Mouse (Mus musculus) forebrain, postnatal 0 days (tissue): ENCODE measurements around the gene Fmo2. TPM values are rescaled to one million over a fixed set of nuclear protein-coding genes. Genes with fewer than 3 reads are reported as not detected.
A peak's percentile ranks its signal among the peaks of the same experiment; 100 is the strongest.

Source experiments
- ATAC-seq: fragments of 200-750 bp; cut with Nextera tagmentation; 2 replicates; pipeline ENCODE4 v1.8.0; 2017; ENCODE audit warnings: mild to moderate bottlenecking, moderate library complexity
- DNase-seq: peaks from one replicate; pipeline ENCODE4 v3.0.0-alpha.2; 2015
- H3K27ac ChIP-seq: fragments of 300-500 bp; sonication (generic); 2 replicates; pipeline ENCODE4 v1.5.1; 2014; ENCODE audit warnings: low read depth, mild to moderate bottlenecking, antibody characterized with exemption, low read length, moderate library complexity, mixed read lengths
- H3K27me3 ChIP-seq: fragments of 300-500 bp; sonication (generic); 2 replicates; pipeline ENCODE4 v1.6.1; 2014; ENCODE audit warnings: mild to moderate bottlenecking, low read length, mixed read lengths; ENCODE audit not compliant: insufficient read depth
- H3K36me3 ChIP-seq: fragments of 300-500 bp; sonication (generic); 2 replicates; pipeline ENCODE4 v1.6.1; 2014; ENCODE audit warnings: mild to moderate bottlenecking, moderate library complexity; ENCODE audit not compliant: insufficient read depth
- H3K4me1 ChIP-seq: fragments of 300-500 bp; sonication (generic); 2 replicates; pipeline ENCODE4 v1.6.1; 2014; ENCODE audit warnings: antibody characterized with exemption; ENCODE audit not compliant: insufficient read depth
- H3K4me2 ChIP-seq: fragments of 300-500 bp; sonication (generic); 2 replicates; pipeline ENCODE4 v1.6.1; 2014; ENCODE audit warnings: low read depth, mild to moderate bottlenecking, moderate library complexity
- H3K4me3 ChIP-seq: fragments of 300-500 bp; sonication (generic); 2 replicates; pipeline ENCODE4 v1.5.1; 2014; ENCODE audit warnings: low read depth, low read length, mixed read lengths
- H3K9ac ChIP-seq: fragments of 300-500 bp; sonication (generic); 2 replicates; pipeline ENCODE4 v1.6.1; 2014; ENCODE audit warnings: mild to moderate bottlenecking
- H3K9me3 ChIP-seq: fragments of 300-500 bp; sonication (generic); 2 replicates; pipeline ENCODE4 v1.6.1; 2016; ENCODE audit warnings: low read length
- CTCF ChIP-seq: sonication (generic); IDR thresholded peaks from 2 replicates; pipeline ENCODE4 v1.5.1; 2016; ENCODE audit warnings: antibody characterized with exemption, control low read depth, low read depth
- WGBS: fragments of 180-500 bp; shearing (Covaris S2); extraction: QIAGEN DNeasy Blood & Tissue Kit; methylation state at CpG from one replicate; pipeline ENCODE4 v1.1.7; 2014; 5-methylcytosine and 5-hydroxymethylcytosine counted together
- polyA plus RNA-seq: library from polyadenylated mRNA; unstranded; fragments of >200 nt; fragmentation: Nextera tagmentation; extraction: Ambion mirVana; gene quantifications from 2 replicates; pipeline ENCODE4 v1.2.1, GENCODE M21; 2015
- total RNA-seq: library from RNA; depleted of rRNA; stranded (reverse); fragments of >200 nt; gene quantifications from 2 replicates; pipeline ENCODE4 v1.2.3, GENCODE M21; 2014

Gene Fmo2
- total and polyA plus RNA-seq, 2 experiments from 2014 or later, result 0.50 to 0.81 TPM

DNA sequence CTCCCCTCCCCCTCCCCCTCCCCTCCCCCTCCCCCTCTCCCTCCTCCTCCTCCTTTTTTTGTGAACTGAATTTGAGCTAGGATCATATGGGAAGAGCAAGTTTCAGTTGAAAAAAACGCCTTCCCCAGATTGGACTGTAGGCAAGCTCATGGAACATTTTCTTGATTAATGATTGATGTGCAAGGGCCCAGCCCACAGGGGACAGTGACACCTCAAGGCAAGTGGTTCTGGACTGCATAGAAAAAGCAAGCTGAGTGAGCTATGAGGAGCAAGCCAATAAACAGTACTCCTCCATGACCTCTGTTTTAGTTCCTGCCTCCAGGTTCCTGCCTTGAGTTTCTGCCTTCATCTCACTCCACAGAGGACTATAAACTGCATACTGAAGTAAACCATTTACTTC is 26.6 kb upstream of the Fmo2 start:
- Histone ChIP-seq H3K4me2 (no peak overlapping the region), H3K4me1 (no peaks in the 10 kb centered on the region), H3K4me3 (no peak overlapping the region), H3K36me3 (no peaks in the 10 kb centered on the region), H3K9ac (no peak overlapping the region), H3K27me3 (no peaks in the 10 kb centered on the region), H3K27ac (no peak overlapping the region), H3K9me3 (no peaks in the 10 kb centered on the region)
- no peak for ATAC-seq
- no peak for TF ChIP-seq CTCF
- no peak for DNase-seq
- 81% methylated on average over 1 of the region's 1 CpGs for WGBS

DNA sequence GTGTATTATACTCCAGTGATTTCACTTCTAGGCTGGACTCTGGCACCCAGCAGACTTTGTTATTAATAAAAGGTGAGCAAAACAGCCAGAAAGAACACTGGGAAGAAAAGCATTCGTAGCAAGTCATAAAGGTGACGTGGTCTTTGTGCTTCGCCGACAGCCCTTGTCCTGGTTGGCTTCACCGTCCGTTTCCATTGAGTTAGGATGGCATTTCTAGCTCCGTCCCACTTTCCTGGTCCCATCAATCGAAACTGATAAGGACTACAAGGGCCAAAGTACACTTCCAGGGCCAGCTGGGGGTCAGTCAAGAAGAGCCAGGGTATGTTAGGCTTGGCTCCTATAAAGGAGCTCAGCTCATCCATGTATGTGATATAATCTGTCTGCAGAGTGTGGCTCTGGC is 18.1 kb upstream of the Fmo2 start:
- ATAC-seq, result no peak
- Histone ChIP-seq H3K4me2 (no peak overlapping the region), H3K9me3 (no peaks in the 10 kb centered on the region), H3K36me3 (no peaks in the 10 kb centered on the region), H3K27me3 (no peaks in the 10 kb centered on the region), H3K9ac (no peak overlapping the region), H3K4me1 (no peaks in the 10 kb centered on the region), H3K4me3 (no peak overlapping the region), H3K27ac (no peak overlapping the region)
- TF ChIP-seq CTCF, result no peak
- 82% methylated on average over 8 of the region's 8 CpGs for WGBS
- DNase-seq, result no peak

DNA sequence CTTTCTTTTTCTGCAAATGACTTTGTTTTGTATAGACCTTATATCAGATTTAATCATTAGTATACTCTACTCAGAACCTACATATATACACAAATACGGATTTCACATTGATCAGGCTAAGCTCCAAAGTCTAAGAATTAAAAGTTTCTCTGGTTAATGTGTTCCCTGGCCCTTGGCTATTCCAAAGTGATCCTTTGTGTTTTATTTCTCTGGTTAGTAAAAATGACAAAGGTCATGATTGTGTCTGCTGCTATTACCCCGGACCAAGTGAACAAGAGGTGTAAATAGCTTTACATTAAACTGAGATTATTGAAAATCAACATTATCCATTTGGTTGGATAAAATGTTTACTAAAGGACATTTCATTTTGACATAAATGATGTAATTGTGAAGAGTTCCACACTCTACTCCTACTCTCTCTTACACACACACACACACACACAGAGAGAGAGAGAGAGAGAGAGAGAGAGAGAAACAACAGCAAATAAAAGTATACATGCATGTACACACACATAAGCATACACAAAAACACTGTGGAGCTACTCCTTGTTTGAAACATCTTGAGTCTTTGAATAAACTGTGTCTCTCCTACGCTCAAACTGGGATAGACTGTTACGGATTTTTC is 16.5 kb upstream of the Fmo2 start:
- H3K36me3 ChIP-seq, result no peaks in the 10 kb centered on the region
- no peak overlapping the region for H3K4me2 ChIP-seq
- DNase-seq, result no peak
- TF ChIP-seq CTCF, result no peak
- no peaks in the 10 kb centered on the region for H3K4me1 ChIP-seq
- H3K9me3 ChIP-seq, result no peaks in the 10 kb centered on the region
- no peak overlapping the region for H3K27ac ChIP-seq
- H3K9ac ChIP-seq, result no peak overlapping the region
- ATAC-seq, result no peak
- H3K27me3 ChIP-seq, result no peaks in the 10 kb centered on the region
- WGBS, result 86% methylated on average over 4 of the region's 4 CpGs
- H3K4me3 ChIP-seq, result no peak overlapping the region

DNA sequence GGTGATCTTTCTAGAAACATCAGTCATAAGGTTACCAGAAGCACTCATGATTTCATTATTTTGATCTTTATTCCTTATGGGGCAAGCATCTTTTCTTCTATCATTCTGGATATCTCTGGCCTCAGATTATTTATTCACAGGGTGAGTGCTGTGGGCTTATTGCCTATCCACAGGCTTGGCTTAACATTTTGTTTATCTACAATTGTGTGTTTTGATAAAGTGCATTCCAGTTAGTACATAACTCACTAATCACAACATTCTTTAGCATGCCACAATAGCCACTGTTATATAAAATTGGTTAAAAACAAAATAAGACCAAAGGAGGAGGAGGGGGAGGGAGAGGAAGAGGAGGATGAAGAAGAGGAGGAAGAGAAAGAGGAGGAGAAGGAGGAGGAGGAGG is 13.6 kb upstream of the Fmo2 start:
- Histone ChIP-seq H3K4me1 (no peaks in the 10 kb centered on the region), H3K9me3 (no peaks in the 10 kb centered on the region), H3K4me2 (no peak overlapping the region), H3K36me3 (no peaks in the 10 kb centered on the region), H3K9ac (no peak overlapping the region), H3K4me3 (no peak overlapping the region), H3K27me3 (no peaks in the 10 kb centered on the region), H3K27ac (no peak overlapping the region)
- TF ChIP-seq CTCF, result no peak
- ATAC-seq (no peak), DNase-seq (no peak)

DNA sequence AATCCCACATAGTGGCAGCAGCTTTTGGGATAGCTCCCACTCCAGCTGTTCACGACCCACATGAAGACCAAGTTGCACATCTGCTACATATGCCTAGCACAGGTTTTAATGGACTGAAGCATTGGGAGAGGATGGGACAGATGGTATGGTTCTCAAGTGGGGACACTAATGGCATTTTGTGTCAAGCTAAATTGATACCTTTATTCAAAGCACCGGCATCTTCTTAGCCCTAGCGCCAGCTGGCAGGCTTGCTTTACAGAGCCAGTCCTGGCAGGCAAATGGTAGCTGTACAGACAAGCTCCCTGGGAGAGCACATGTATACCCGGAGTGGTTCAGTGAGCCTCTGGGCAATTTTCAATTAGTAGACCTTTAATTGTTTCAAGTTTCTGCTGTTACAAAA is 3.4 kb upstream of the Fmo2 start:
- Histone ChIP-seq H3K36me3 (no peaks in the 10 kb centered on the region), H3K4me2 (no peak overlapping the region), H3K4me1 (no peaks in the 10 kb centered on the region), H3K9me3 (no peaks in the 10 kb centered on the region), H3K9ac (no peak overlapping the region), H3K4me3 (no peak overlapping the region), H3K27me3 (no peaks in the 10 kb centered on the region), H3K27ac (no peak overlapping the region)
- WGBS, result 36% methylated on average over 4 of the region's 4 CpGs
- no peak for TF ChIP-seq CTCF
- ATAC-seq (no peak), DNase-seq (no peak)

DNA sequence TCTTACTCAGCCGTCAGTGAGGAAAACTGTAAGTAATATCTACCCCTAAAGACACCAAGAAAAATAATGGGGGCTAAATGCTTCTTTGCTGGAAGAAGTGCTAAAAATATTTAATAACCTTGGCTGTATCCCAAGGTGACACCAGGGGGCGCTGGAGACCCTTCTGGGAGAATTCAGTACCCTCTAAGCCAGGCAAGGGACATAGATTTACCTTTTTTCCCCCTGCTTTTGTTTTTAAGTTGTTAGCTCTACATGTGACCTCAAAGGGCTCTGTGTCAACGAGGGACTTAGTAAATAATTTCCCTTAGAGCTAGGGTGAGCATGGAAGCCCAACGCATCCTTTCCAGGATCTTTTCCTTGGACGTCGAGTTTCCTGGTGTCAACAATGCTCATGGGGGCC is 2.6 kb downstream of the Fmo2 start:
- Histone ChIP-seq H3K36me3 (no peaks in the 10 kb centered on the region), H3K9ac (no peak overlapping the region), H3K27ac (no peak overlapping the region), H3K9me3 (no peaks in the 10 kb centered on the region), H3K4me2 (no peak overlapping the region), H3K4me1 (no peaks in the 10 kb centered on the region), H3K27me3 (no peaks in the 10 kb centered on the region), H3K4me3 (no peak overlapping the region)
- peak; percentile 75 for TF ChIP-seq CTCF
- DNase-seq (peak; percentile 68), ATAC-seq (peak; percentile 34; the same call in 1 of the 2 replicates)
- WGBS, result 44% methylated on average over 6 of the region's 6 CpGs

DNA sequence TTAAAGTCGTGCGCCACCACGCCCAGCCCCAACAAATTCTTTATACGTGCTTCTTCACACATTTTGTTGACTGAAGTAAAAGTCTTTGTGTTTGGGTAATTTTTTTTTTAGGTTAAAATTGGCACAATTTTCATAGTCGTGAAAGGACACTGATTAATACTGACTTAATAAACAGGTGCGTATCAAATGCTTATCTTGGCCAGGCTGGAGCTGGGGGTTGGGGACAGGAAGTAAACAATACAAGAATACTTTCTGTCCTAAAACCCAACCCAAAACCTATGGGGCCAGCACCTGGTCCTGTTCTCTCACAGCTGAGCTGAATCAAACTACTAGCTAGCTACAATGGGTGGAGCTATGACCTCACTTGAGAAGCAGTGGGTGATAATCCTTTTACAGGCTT is 5.5 kb downstream of the Fmo2 start:
- H3K4me2 ChIP-seq, result no peak overlapping the region
- H3K27me3 ChIP-seq, result no peaks in the 10 kb centered on the region
- H3K36me3 ChIP-seq, result no peaks in the 10 kb centered on the region
- H3K27ac ChIP-seq, result no peak overlapping the region
- no peaks in the 10 kb centered on the region for H3K4me1 ChIP-seq
- ATAC-seq (no peak), DNase-seq (no peak)
- H3K4me3 ChIP-seq, result no peak overlapping the region
- no peak overlapping the region for H3K9ac ChIP-seq
- H3K9me3 ChIP-seq, result no peaks in the 10 kb centered on the region
- 90% methylated on average over 6 of the region's 6 CpGs for WGBS
- TF ChIP-seq CTCF, result no peak
